Mouse (Mus musculus) heart, postnatal 36 days (tissue): ENCODE measurements around the gene Cc2d1a. TPM values are rescaled to one million over a fixed set of nuclear protein-coding genes. Genes with fewer than 3 reads are reported as not detected.

Experiments used
- DNase-seq, 2 experiments: peaks; one replicate each; pipeline ENCODE4 v3.0.0; 2021 to 2022
- intact Hi-C: fragments of 180-260 bp; cut with DNase I; formaldehyde crosslinking; loops from one replicate; pipeline ENCODE4 v1.15.1; 2025
- microRNA-seq, 2 experiments: library from miRNA; unstranded; fragments of <30 nt; microRNA quantifications; one replicate each; pipeline ENCODE4 v1.2.0; 2021; ENCODE audit warnings: borderline number of aligned reads in 2 of 2
- total RNA-seq, 2 experiments: library from RNA; stranded (reverse); gene quantifications; 2 replicates each; pipeline ENCODE4 v1.2.3; 2021

Cc2d1a gene
- total RNA-seq, 2 experiments from 2014 or later: 14.5 to 15.8 TPM

DNA sequence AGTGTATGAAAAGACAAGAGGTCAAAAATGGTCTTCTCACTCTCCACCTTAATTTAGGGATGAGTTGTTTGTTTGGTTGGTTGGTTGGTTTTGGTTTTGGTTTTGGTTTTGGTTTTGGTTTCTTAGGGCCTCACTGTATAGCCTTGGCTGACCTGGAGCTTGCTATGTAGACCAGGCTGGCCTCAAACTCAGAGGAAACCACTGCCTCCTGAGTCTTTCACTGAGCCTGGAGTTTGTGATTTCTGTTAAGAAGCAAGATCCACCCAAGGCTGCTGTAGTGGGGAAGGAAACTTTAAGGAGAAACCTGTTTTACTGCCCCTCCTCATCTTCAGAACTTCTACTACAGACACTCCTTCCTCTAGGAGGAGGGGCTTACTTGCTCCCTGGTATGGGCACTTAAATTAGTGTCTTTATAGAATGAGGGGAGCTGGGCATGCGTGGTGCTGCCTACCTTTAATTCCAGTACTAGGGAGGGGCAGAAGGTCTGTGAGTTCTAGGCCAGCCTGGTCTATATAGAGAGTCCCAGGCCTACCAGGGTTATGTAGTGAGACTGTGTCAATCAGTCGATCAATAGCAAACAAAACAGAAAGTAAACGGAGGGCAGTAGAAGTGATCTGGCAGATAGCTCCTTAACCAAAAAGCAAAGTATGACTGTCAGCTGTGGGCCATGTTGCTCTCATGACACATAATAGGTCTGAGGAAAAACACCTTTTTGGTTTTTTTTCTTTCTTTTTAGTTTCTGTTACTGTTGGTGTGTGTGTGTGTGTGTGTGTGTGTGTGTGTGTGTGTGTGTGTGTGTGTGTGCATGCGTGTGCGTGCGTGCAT lies 41.3 kb downstream of the Cc2d1a start:
- intact Hi-C loops: no loop called here
- no peak for DNase-seq

DNA sequence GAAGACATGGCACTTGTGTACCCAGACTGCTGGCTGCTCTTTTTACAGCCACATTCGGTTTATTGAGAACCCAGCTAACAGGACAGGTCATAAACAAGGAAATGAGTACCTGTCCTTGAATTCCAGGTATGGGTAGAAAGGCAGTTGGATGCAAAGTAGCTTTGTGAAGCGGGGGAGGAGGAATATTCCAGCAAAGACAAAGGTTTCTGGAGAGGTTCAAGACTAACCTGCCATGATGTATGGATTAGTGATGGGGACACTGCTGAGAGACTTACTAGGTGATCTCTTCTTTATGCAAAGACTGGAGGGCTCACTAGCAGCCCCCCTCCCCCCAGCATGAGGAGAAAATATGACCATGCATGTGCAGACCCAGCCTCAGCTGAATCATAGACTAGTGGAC lies 42.1 kb downstream of the Cc2d1a start:
- intact Hi-C loops: loop anchor here (2.0 kb wide), 1 partner anchor 41 kb away; the partner anchor contains the start of gene Cc2d1a

DNA sequence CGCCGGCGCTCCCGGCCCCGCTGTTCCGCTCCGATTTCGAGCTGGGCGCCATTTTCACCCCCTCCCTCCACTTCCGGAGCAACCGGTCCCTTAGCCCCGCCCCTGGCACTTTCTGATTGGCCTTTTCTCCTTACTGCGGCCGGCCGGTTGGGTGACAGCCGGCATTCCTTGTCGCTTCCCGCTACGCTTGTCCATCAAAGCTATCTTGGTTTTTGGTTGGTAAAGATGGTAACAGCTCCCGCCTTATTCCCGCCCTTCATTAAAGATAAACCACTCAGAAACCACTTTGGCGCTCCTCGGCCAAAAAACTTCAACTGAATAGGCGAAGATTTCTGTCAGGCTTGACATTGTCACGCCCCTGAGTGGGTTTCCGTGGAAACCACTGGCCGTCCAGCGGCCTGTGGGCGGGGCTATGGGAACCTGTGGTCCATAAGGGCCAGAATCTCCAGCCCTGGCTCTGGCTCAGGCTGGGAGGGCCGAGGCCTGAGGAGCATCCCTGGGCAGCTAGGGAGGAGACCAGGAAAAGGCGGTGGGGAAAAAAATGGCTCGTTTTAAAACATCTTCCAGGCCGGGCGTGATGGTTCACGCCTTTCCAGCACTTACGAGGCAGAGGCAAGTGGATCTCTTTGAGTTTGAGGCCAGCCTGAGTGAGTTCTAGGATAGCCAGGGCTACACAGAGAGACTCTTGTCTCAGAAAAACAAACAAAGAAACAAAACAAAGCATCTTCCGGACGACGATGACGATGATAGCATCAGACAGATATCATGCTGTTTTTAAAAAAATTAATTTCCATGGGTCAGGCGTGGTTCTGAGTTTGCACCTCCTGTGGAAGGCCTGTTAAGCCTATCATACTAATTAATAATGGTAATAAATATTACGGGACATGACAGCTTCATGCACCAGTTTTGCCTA lies 42.8 kb downstream of the Cc2d1a start, which contains the start of gene Dcaf15:
Gene Dcaf15, minus strand, starts transcription at position 72 of the 913 bp plus-strand sequence.
- DNase-seq: peak; percentile 95 to 96
- intact Hi-C loops: loop anchor here (2.0 kb wide), 1 partner anchor 42 kb away; the partner anchor contains the start of gene Cc2d1a

More for the DNA sequence above, 42.1 kb downstream of the Cc2d1a start:
- no peak for DNase-seq

DNA sequence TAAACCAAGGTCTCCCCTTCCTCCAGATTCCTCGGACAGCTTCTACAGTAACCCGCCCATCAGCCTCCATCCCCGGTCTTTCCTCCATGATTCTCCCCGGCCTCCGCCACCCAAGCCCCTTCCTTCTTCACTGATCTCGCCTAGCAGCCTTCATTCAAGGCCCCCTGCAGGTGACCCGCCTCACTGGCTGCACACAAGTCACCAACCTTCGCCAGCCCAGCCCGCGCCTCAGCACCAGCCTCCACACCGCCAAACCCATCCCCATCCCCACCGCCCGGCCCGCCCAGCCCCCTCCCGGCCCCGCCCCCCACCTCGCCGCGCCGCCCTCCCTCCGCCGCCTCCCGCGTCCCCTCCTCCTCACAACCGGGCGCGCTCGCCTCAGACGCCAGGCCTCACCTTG lies 43.5 kb downstream of the Cc2d1a start:
- intact Hi-C loops: loop anchor here (2.0 kb wide), 1 partner anchor 43 kb away; the partner anchor contains the start of gene Cc2d1a

DNA sequence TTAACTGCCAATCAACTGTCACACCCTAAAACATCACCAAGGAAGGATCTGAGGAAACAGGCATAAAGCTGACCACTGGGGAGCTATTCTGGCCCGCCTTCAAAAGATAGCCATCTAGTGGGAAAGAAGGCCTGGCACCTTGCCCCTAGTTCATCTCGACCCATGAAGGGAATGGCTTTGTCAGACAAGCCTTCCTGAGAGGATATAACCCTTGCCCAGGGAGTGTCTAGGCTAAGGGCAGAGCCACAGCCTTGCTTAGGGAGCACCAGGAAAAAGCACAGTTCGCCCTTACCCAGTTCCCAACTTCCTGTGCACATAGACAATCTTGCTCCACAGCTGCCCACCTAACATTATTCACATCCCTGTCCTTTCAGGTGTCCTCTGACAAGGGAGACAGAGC lies 44.1 kb downstream of the Cc2d1a start:
- no peak for DNase-seq
- intact Hi-C loops: loop anchor here (2.0 kb wide), 1 partner anchor 33 kb away; no protein-coding TSS in a partner anchor

More for the DNA sequence above, 43.5 kb downstream of the Cc2d1a start:
- no peak for DNase-seq

DNA sequence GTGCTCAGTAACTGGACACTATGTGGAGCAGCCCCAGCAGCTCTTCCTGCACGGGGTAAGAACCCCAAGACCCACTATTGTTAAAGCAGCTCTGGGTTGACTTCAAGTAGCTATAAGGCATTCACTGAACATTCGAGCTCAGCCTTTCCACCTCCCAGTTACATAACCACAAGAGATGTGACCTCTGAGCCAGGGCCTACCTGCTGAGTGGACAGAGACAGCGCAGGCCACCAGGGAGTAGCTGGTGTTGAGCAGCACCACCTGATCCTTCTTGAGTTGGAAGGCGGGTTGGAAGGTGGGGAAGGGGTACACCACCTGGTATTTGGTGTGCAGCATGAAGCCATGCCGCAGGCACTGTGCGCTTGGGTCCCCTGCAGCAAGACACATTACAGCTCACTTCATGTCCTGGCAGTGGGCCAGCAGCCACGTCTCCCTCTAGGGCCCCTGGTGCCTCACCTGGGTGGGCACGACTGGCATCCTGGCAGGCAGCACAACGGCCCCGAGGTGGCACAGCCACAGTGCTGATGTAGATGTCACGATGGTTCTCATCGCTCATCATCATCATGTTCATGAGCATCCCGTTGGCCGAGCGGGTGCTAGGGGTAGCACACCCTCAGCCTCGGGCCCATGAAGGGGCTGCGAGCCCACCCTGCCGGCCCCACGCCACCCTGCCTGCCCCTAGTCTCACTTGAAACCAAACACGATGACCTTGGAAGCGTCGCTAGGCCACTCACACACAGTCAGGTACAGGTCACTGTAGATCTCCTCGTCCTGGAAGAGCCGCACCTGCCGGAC lies 46.1 kb downstream of the Cc2d1a start:
- DNase-seq: no peak
- intact Hi-C loops: loop anchor here (2.0 kb wide), 1 partner anchor 31 kb away; no protein-coding TSS in a partner anchor

DNA sequence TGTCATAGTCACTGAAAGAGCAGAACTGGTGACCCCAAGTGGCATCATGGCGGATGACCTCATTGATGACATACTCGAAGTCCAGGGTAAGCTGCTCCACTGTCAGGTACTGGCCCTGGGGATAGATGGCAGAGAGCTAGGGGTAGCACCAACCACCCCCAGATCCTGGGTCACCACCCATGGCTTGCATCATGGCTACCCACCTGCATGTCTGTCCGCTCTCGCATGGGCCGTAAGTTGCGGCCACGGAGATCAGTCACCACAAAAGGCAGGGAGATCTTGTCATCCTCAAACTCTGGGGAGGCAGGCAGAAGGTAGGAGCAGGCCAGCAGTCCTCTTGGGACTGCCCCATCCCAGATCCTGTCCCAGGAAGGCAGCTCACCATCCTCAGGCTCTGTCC lies 49.4 kb downstream of the Cc2d1a start:
- intact Hi-C loops: no loop called here
- no peak for DNase-seq

DNA sequence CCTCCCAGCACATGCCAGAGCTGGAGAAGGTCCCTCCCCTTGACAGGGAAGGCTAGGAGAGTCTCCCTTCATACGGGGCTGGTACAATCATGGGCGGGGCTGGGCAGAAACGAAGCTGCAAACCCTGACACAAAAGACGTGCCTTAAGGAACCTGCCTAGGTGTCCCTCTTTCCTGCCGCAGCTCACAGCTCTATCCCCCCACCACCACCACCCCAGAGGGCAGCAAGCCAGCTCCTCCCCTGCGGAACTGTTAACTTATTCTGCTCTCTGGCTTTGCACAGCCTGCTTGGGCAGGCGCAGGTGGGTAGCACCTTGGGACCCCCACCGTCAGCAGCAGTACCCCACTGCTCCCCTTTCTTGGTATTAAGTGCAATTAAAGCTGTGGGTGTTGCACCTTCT lies 51.7 kb downstream of the Cc2d1a start:
- intact Hi-C loops: no loop called here
- peak in 1 of 2 experiments; percentile 1 for DNase-seq

DNA sequence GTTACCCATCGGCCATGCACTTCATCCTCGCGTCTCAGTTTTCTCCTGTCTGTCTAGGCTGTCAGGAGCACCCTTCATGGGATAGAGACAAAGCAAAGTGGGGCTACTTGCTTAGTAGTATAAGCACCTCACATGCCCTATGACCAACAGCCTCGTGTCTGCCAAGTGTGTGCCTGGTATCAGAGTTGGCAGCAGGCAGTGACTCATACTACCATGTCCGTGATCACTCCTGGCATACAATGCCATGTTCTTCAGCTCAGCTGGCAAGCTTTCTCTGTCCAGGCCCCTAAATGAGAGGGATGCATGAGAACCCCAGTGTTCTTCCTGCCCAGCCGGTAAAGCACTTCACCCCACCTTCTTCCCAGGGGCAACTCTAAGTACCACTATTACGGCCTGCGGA lies 57.2 kb downstream of the Cc2d1a start:
- intact Hi-C loops: no loop called here
- no peak for DNase-seq

DNA sequence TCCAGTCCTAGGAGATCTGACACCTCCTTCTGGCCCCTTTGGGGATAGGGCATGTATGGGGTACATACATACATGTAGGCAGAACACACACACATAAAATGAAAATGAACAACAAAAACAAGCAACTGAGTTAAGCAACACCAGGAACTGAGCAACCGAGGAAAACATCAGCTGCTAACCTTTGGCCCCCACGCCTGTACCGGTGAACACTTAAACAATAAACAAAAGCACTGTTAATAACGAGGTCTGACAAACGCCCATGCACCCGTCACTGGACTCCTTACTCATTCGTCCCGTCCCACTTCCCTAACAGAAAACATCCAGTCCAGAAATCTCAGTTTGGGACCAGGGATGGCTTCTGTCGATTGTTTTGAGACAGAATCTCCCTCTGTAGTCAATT lies 58.5 kb downstream of the Cc2d1a start:
- DNase-seq: no peak
- intact Hi-C loops: no loop called here

DNA sequence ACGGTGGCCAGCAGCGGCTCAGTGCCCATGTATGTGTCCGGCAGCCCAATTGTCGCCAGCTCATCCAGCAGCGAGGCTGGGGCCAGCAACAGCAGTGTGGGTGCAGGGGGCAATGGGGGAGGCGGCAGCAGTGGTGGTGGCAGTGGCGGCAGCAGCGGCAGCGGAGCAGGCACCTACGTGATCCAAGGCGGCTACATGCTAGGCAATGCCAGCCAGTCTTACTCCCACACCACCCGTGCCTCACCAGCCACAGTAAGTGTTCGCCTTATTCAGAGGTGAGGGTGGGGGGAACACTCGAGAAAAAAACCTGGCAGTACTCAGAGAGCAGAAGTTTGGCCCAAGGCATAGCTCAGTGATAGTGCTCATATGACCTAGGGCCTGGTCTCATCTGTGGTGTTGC lies 59.9 kb downstream of the Cc2d1a start:
- DNase-seq: no peak
- intact Hi-C loops: no loop called here

DNA sequence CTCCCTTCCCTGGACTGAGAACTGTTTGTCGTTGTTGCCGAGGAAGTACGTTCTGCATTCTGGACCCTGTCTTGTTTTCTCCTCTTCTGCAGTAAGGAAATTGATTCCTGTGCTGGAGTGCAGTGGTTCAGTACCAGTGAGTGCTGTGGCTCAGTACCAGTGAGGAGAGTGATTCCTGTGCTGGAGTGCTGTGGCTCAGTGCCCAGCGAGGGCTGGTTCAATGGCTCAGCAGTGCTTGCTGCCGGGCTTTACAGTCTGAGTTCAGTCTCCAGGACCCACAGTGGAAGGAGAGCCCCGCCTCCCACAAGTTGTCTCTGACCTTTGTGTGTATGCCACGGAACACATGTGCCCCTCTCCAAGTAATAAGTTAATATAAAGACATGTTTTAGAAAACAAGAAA lies 60.6 kb downstream of the Cc2d1a start:
- DNase-seq: no peak
- intact Hi-C loops: no loop called here

DNA sequence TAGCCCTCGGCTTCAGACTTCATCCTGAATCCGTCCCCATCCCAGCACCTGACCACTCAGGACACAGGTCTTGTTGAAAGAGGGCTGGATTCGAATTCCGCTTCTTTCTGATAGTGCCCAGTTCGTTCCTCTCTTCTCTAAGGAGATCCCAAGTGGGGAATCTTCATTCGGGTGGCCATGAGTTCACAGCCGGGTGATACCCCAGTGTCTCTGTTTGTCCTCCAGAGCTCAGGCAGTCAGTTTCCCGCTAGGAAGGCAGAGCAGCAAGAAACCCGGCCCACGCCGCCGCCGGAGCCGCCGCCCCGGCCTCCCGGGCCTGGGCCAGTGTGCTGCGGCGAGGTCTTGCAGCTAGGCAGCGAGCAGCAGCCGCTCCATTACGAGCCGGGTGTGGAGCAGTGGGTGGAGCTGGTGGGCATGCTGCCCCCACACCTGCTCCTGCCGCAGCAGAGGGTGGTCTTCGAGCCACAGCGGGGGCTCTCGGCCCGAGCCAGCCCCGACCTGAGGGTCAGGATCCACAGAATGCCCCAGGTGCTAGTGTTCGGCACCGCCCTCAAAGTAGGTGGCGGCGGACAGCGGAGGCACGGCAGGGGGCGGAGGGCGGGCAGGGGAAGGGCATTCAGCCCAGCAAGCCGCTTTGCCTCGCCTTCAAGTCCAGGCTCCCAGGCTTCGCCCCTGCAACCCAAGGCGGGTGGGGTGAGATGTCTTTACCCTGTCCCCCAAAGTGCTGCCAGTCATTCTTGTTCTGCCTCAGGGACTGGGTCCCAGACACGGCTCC lies 63.2 kb downstream of the Cc2d1a start:
- DNase-seq: no peak
- intact Hi-C loops: no loop called here

DNA sequence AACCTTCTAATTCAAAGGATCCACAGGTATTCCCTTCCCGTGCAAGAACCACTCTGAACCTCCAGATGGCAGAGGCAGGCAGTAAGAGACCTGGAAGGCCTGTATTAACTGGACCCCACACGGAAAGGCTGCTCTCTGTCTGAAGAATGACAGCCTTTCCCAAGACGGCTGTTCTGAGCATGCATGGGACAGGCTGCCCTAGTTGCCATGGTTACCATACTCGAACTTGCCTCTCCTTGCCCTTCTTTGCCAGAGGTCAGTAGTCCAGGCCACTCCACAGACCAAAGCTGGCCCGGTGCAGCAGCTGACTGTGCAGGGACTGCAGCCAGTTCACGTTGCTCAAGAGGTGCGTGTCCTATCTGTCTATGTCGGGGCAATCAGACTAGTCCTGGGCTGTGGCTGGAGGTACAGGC lies 63.9 kb downstream of the Cc2d1a start:
- intact Hi-C loops: no loop called here
- DNase-seq: peak in 1 of 2 experiments; percentile 30

Small RNA genes within 50 kb of the gene (microRNA-seq; reads per million reads assigned to microRNA genes)
- gene Gm25110 (0 reads per million in 2 experiments), gene Mir181c (735 to 751 reads per million in 2 experiments), gene Mir181d (1,435 to 1,848 reads per million in 2 experiments), gene Mir709 (0 reads per million in 2 experiments)

Other genes with a start within 250 kb of the Cc2d1a start
- gene Adgrl1, start 247.8 kb downstream of the Cc2d1a start, total RNA-seq: 10 to 100 TPM; 13.9 to 15.0 TPM
- gene Gm10644, start 192.7 kb downstream of the Cc2d1a start, total RNA-seq: under 1 TPM; 0.92 to 0.95 TPM
- gene Asf1b, start 192.4 kb downstream of the Cc2d1a start, total RNA-seq: 1 to 10 TPM; 1.2 to 2.4 TPM
- 100 to 1,000 TPM; 336 to 360 TPM for gene Prkaca, start 174.9 kb downstream of the Cc2d1a start, total RNA-seq
- 10 to 100 TPM; 27.3 to 33.1 TPM for gene Samd1, start 150.3 kb downstream of the Cc2d1a start, total RNA-seq
- gene 1700067K01Rik, start 146.4 kb downstream of the Cc2d1a start, total RNA-seq: not detected
- gene 2210011C24Rik, start 135.8 kb downstream of the Cc2d1a start, total RNA-seq: 1 to 10 TPM; 2.6 to 3.4 TPM
- under 1 TPM; 0.11 to 0.87 TPM for gene Palm3, start 126.5 kb downstream of the Cc2d1a start, total RNA-seq
- gene Il27ra, start 105.3 kb downstream of the Cc2d1a start, total RNA-seq: 1 to 10 TPM; 3.0 to 3.1 TPM
- not detected for gene Rln3, start 102.9 kb downstream of the Cc2d1a start, total RNA-seq
- gene Gm10643, start 82.8 kb downstream of the Cc2d1a start, total RNA-seq: 1 to 10 TPM; 4.1 to 4.5 TPM
- gene Rfx1, start 81.1 kb downstream of the Cc2d1a start, total RNA-seq: 10 to 100 TPM; 11.0 to 12.3 TPM
- 1 to 10 TPM; 8.1 to 8.2 TPM for gene Dcaf15, start 43.2 kb downstream of the Cc2d1a start, total RNA-seq
- gene Podnl1, start 21.9 kb downstream of the Cc2d1a start, total RNA-seq: not detected
- under 1 TPM in 1 of 2 experiments, not detected in 1; 0.36 TPM for gene 4930432K21Rik, start 89 bp upstream of the Cc2d1a start, total RNA-seq
- under 1 TPM; 0.80 to 0.95 TPM for gene Nanos3, start 37.3 kb upstream of the Cc2d1a start, total RNA-seq
- gene Zswim4, start 89.1 kb upstream of the Cc2d1a start, total RNA-seq: 10 to 100 TPM in 1 of 2 experiments, 1 to 10 TPM in 1; 9.5 to 11.0 TPM
- gene D8Ertd738e, start 101.8 kb upstream of the Cc2d1a start, total RNA-seq: 100 to 1,000 TPM; 231 to 232 TPM
- gene Mri1, start 109.4 kb upstream of the Cc2d1a start, total RNA-seq: 10 to 100 TPM; 10.1 to 12.3 TPM
- gene Ccdc130, start 122.4 kb upstream of the Cc2d1a start, total RNA-seq: 10 to 100 TPM in 1 of 2 experiments, 1 to 10 TPM in 1; 7.5 to 11.0 TPM
- 1 to 10 TPM; 1.7 to 4.4 TPM for gene Cacna1a, start 240.5 kb upstream of the Cc2d1a start, total RNA-seq